Mouse (Mus musculus) hindbrain, embryonic 15.5 days (tissue): ENCODE data around the gene Ttc39b. TPM values are rescaled to one million over a fixed set of nuclear protein-coding genes. Genes with fewer than 3 reads are reported as not detected.

Source experiments
- ATAC-seq: fragments of 200-750 bp; cut with Nextera tagmentation; 2 replicates; pipeline ENCODE4 v1.8.0; 2017; ENCODE audit warnings: low read depth, moderate number of reproducible peaks, moderate TSS enrichment; ENCODE audit not compliant: low FRiP score
- H3K27ac ChIP-seq: fragments of 300-500 bp; sonication (generic); replicated peaks from 2 replicates; pipeline ENCODE4 v1.5.1; 2015; ENCODE audit warnings: mild to moderate bottlenecking, inconsistent platforms
- H3K27me3 ChIP-seq: fragments of 300-500 bp; sonication (generic); 2 replicates; pipeline ENCODE4 v1.6.1; 2015; ENCODE audit warnings: control low read depth, inconsistent platforms
- H3K36me3 ChIP-seq: fragments of 300-500 bp; sonication (generic); 2 replicates; pipeline ENCODE4 v1.6.1; 2015; ENCODE audit warnings: control low read depth, inconsistent platforms
- H3K4me1 ChIP-seq: fragments of 300-500 bp; sonication (generic); replicated peaks from 2 replicates; pipeline ENCODE4 v1.6.1; 2015; ENCODE audit warnings: control low read depth, inconsistent platforms
- H3K4me2 ChIP-seq: fragments of 300-500 bp; sonication (generic); 2 replicates; pipeline ENCODE4 v1.6.1; 2015; ENCODE audit warnings: moderate library complexity, mild to moderate bottlenecking, inconsistent platforms
- H3K4me3 ChIP-seq: fragments of 300-500 bp; sonication (generic); 2 replicates; pipeline ENCODE4 v1.5.1; 2015; ENCODE audit warnings: mild to moderate bottlenecking, inconsistent platforms
- H3K9ac ChIP-seq: fragments of 300-500 bp; sonication (generic); 2 replicates; pipeline ENCODE4 v1.6.1; 2015; ENCODE audit warnings: inconsistent platforms
- H3K9me3 ChIP-seq: fragments of 300-500 bp; sonication (generic); 2 replicates; pipeline ENCODE4 v1.6.1; 2016; ENCODE audit warnings: control low read depth, inconsistent platforms
- WGBS: fragments of 180-500 bp; shearing (Covaris S2); methylation state at CpG from one replicate; pipeline ENCODE4 v1.1.7; 2015; 5-methylcytosine and 5-hydroxymethylcytosine counted together
- polyA plus RNA-seq: library from polyadenylated mRNA; unstranded; fragments of >200 nt; fragmentation: Nextera tagmentation; extraction: Ambion mirVana; gene quantifications from 2 replicates; pipeline ENCODE4 v1.2.1, GENCODE M21; 2015

Gene Ttc39b
- polyA plus RNA-seq, 1 experiment from 2014 or later: 6.8 TPM

DNA sequence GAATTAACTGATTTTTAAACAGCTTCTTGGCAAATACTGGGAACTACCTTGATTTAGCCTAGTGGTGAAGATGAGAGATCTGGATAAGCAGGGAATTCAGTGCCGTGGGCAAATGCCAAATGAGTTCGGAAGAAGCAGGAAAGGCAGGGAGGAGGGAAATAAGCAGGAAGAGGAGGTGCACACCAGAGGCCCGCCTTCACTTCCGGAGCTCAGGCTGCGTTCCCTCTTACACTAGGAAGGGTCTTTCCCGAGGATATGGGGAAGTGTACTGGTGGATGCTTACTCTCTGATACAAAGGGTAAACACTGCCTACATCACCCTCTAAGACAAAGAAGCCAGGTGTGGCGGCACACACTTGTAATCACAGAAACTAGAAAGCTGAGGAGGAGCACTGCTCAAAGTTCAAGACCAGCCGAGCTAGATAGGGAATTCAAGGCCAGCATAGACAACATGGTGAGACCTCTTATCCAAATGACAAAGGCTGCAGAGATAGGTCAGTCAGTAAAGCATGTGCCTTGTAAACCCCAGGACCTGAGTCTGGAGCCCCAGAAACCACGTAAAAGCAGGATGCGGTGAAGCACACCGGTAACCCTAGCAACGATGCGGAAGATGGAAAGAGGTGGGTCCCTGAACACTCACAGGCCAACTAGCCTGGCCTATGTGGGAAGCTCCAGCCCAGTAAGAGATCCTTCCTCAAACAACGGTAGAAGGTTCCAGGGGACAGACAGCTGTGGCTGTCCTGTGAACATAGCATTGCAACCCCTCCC lies 57.9 kb downstream of the Ttc39b start:
- WGBS: 75% methylated on average over 14 of the region's 14 CpGs
- H3K9me3 ChIP-seq: no peaks in the 10 kb centered on the region
- H3K4me1 ChIP-seq: no peaks in the 10 kb centered on the region
- H3K27me3 ChIP-seq: no peaks in the 10 kb centered on the region
- H3K9ac ChIP-seq: no peak overlapping the region
- no peaks in the 10 kb centered on the region for H3K36me3 ChIP-seq
- no peak overlapping the region for H3K4me2 ChIP-seq
- 0 out of 2 replicates have a peak overlapping the region, but pooled peaks have one; percentile 25 for H3K27ac ChIP-seq
- H3K4me3 ChIP-seq: no peak overlapping the region
- ATAC-seq: 0 out of 2 replicates have a peak, but pooled peaks have one; percentile 45

- no peak for ATAC-seq
- no peak overlapping the region for H3K27ac ChIP-seq
- H3K4me3 ChIP-seq: no peak overlapping the region
- H3K4me1 ChIP-seq: no peaks in the 10 kb centered on the region
- no peaks in the 10 kb centered on the region for H3K9me3 ChIP-seq
- no peaks in the 10 kb centered on the region for H3K36me3 ChIP-seq
- H3K9ac ChIP-seq: no peak overlapping the region
- WGBS: 86% methylated on average over 2 of the region's 2 CpGs
- no peaks in the 10 kb centered on the region for H3K27me3 ChIP-seq
- H3K4me2 ChIP-seq: no peak overlapping the region
Measured at GRCm38 (mm10) chr4:83264832-83265231, 59.2 kb downstream of the Ttc39b start.

- H3K9ac ChIP-seq: no peak overlapping the region
- H3K4me3 ChIP-seq: no peak overlapping the region
- no peaks in the 10 kb centered on the region for H3K9me3 ChIP-seq
- H3K4me2 ChIP-seq: no peak overlapping the region
- WGBS: 13% methylated on average over 2 of the region's 2 CpGs
- ATAC-seq: no peak
- no peak overlapping the region for H3K27ac ChIP-seq
- no peaks in the 10 kb centered on the region for H3K36me3 ChIP-seq
- H3K27me3 ChIP-seq: no peaks in the 10 kb centered on the region
- no peaks in the 10 kb centered on the region for H3K4me1 ChIP-seq
Measured at GRCm38 (mm10) chr4:83261998-83262397, 62.1 kb downstream of the Ttc39b start.

GRCm38 (mm10) chr4:83259690-83260089 lies 64.4 kb downstream of the Ttc39b start:
- Histone ChIP-seq H3K4me3 (no peak overlapping the region), H3K9me3 (no peaks in the 10 kb centered on the region), H3K27ac (no peak overlapping the region), H3K27me3 (no peaks in the 10 kb centered on the region), H3K4me1 (no peaks in the 10 kb centered on the region), H3K4me2 (no peak overlapping the region), H3K9ac (no peak overlapping the region), H3K36me3 (0 out of 2 replicates have a peak, but pooled peaks cover 5% of the 10 kb centered on the region)
- no peak for ATAC-seq
- 83% methylated on average over 4 of the region's 4 CpGs for WGBS

- no peak overlapping the region for H3K4me2 ChIP-seq
- no peak overlapping the region for H3K27ac ChIP-seq
- WGBS: 87% methylated on average over 3 of the region's 3 CpGs
- 0 out of 2 replicates have a peak, but pooled peaks cover 5% of the 10 kb centered on the region for H3K36me3 ChIP-seq
- no peaks in the 10 kb centered on the region for H3K4me1 ChIP-seq
- ATAC-seq: no peak
- H3K27me3 ChIP-seq: no peaks in the 10 kb centered on the region
- no peak overlapping the region for H3K9ac ChIP-seq
- no peak overlapping the region for H3K4me3 ChIP-seq
- no peaks in the 10 kb centered on the region for H3K9me3 ChIP-seq
Measured at GRCm38 (mm10) chr4:83258273-83258672, 65.8 kb downstream of the Ttc39b start.

DNA sequence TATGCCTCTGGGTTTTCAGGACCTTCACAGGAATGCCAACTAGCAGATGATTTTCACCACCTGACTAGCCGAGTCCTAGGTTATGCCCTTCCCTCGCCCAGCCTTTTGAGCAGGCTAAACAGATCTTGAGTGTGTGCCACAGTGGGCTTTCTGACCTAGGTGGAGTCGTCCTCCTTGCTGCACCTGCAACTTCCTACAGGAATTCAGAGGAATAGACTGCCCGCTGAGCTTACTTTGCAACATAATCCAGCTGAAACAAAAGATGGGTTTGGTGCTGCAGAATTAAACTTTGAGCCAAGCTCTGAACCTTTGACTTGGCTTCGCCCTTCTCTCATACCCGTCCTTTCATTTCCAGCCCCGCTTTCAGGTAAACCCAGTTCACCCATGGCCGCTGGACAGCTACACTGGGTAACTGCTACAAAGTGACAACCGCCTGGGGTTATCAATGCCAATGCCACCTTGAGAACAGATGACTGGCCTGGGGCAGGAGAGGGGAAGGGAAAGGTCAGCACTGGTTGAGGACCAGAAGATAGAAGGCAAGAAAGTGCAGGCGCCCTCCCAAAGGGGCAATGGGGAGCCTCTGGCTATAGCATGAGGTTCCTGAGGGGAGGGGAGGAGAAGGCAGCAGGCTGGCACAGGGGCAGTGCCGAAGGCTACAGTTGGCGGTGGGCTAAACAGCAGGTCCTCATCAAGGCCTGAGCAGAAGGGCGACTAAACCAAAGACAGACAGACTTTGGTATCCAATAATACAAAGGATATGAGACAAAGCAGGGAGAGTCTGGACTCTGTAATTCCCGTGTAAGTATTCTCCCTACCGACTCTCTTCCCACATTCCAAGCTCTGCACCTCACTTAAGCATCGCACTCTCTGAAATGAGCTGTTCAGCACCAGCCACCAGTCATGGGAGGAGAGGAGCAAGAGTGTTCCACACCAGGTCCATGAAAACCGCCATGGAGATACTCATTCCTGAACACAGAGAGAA lies 66.5 kb downstream of the Ttc39b start:
- Histone ChIP-seq H3K4me2 (no peak overlapping the region), H3K4me1 (no peaks in the 10 kb centered on the region), H3K36me3 (0 out of 2 replicates have a peak, but pooled peaks cover 5% of the 10 kb centered on the region), H3K27ac (no peak overlapping the region), H3K9ac (no peak overlapping the region), H3K9me3 (no peaks in the 10 kb centered on the region), H3K27me3 (no peaks in the 10 kb centered on the region), H3K4me3 (no peak overlapping the region)
- ATAC-seq: no peak
- 51% methylated on average over 17 of the region's 17 CpGs for WGBS

DNA sequence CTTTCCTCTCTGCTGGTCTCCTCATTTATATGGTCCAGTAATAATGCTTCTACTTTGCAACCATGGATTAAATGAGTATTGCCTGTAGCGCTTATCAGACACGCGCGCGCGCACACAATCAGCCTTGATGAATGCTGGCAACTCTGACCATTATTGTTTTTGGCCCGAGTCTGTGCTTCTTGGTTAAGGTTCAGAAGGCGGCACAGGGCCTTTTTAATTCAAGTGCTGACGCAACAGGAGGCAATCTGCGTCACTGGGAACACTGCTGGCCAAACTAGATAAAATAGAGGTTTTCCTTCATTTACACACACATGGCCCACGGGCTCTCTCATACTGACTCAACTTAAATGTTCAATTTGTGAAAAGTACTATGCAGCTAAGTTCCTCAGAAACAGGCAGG lies 67.3 kb downstream of the Ttc39b start:
- WGBS: 63% methylated on average over 11 of the region's 11 CpGs
- Histone ChIP-seq H3K4me1 (no peaks in the 10 kb centered on the region), H3K9me3 (no peaks in the 10 kb centered on the region), H3K27me3 (no peaks in the 10 kb centered on the region), H3K4me3 (no peak overlapping the region), H3K27ac (no peak overlapping the region), H3K9ac (no peak overlapping the region), H3K36me3 (0 out of 2 replicates have a peak, but pooled peaks cover 5% of the 10 kb centered on the region), H3K4me2 (no peak overlapping the region)
- no peak for ATAC-seq

GRCm38 (mm10) chr4:83254941-83255340 lies 69.1 kb downstream of the Ttc39b start:
- no peaks in the 10 kb centered on the region for H3K27me3 ChIP-seq
- 0 out of 2 replicates have a peak, but pooled peaks cover 5% of the 10 kb centered on the region for H3K36me3 ChIP-seq
- no peak overlapping the region for H3K9ac ChIP-seq
- no peaks in the 10 kb centered on the region for H3K4me1 ChIP-seq
- no peak overlapping the region for H3K4me3 ChIP-seq
- no peak overlapping the region for H3K27ac ChIP-seq
- 93% methylated on average over 10 of the region's 10 CpGs for WGBS
- H3K4me2 ChIP-seq: no peak overlapping the region
- H3K9me3 ChIP-seq: no peaks in the 10 kb centered on the region
- ATAC-seq: no peak; the same call in 1 of the 2 replicates

DNA sequence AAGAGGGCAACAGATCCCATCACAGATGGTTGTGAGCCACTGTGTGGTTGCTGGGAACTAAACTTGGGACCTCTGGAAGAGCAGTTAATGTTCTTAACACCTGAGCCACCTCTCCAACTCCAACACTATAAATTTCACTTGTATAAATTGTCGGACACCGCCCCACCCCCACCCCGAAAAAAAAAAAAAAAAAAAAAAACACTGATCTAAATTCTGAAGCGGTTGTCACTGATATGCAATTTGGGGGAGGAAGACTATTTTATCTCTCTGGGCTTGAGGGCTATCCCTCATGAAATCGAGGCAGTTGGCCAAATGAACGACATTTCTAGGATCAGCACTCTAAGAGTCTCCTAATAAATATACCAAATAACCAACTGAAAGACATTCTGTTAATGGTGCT lies 70.4 kb downstream of the Ttc39b start:
- H3K36me3 ChIP-seq: 0 out of 2 replicates have a peak, but pooled peaks cover 5% of the 10 kb centered on the region
- no peaks in the 10 kb centered on the region for H3K9me3 ChIP-seq
- WGBS: 96% methylated on average over 6 of the region's 6 CpGs
- H3K27me3 ChIP-seq: no peaks in the 10 kb centered on the region
- H3K27ac ChIP-seq: no peak overlapping the region
- H3K4me2 ChIP-seq: no peak overlapping the region
- H3K9ac ChIP-seq: no peak overlapping the region
- no peaks in the 10 kb centered on the region for H3K4me1 ChIP-seq
- ATAC-seq: no peak
- no peak overlapping the region for H3K4me3 ChIP-seq

GRCm38 (mm10) chr4:83243706-83244105 lies 80.3 kb downstream of the Ttc39b start:
- WGBS: 87% methylated on average over 10 of the region's 10 CpGs
- H3K4me1 ChIP-seq: no peaks in the 10 kb centered on the region
- no peak for ATAC-seq

DNA sequence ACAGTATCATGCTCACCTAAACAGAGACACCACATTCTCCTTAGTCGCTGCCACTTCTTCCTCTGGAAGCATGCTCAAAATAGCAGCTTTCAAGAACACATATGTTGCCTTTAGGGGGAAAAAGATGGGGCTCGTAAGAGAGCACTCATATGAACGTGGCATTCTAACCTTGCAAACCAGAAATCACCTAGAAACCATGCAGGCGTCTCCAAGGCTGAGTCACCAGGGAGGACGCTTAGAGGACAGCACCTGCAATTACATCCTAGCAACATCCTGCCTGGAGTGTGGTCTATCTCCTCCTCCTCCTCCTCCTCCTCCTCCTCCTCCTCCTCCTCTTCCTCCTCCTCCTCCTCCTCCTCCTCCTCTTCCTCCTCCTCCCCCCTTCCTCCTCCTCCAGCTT lies 82.4 kb downstream of the Ttc39b start:
- no peak overlapping the region for H3K9ac ChIP-seq

More at GRCm38 (mm10) chr4:83243706-83244105, 80.3 kb downstream of the Ttc39b start:
- peaks cover 19% of the 10 kb centered on the region for H3K36me3 ChIP-seq
- no peak overlapping the region for H3K27ac ChIP-seq
- H3K4me3 ChIP-seq: no peak overlapping the region
- H3K9ac ChIP-seq: no peak overlapping the region
- no peak overlapping the region for H3K4me2 ChIP-seq
- no peaks in the 10 kb centered on the region for H3K27me3 ChIP-seq
- no peaks in the 10 kb centered on the region for H3K9me3 ChIP-seq

DNA sequence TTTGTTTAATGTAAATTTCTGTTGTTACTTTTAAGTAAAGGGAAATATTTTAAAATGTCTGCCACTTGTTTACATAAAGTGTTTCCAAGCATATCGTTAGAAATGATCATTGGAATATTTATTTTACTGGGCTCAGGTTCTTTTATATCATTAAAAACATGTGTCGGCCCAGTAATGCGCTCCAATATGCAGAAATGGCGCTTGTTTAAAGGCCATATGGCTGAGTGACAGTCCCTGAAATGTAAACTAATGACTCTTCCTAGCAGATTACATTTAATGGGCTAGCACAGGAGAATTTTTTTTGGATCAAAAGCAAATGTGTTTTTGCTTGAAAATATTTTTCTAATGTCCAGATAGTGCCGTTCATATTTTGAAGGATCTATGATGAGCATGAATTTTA lies 86.4 kb downstream of the Ttc39b start:
- Histone ChIP-seq H3K4me2 (no peak overlapping the region), H3K27me3 (no peaks in the 10 kb centered on the region), H3K9me3 (no peaks in the 10 kb centered on the region), H3K9ac (no peak overlapping the region), H3K4me1 (no peaks in the 10 kb centered on the region; the same call in none of the 2 replicates), H3K36me3 (0 out of 2 replicates have a peak, but pooled peaks cover 3% of the 10 kb centered on the region), H3K4me3 (no peak overlapping the region), H3K27ac (no peak overlapping the region)
- 66% methylated on average over 5 of the region's 5 CpGs for WGBS
- ATAC-seq: no peak

More for the DNA sequence above, 82.4 kb downstream of the Ttc39b start:
- Histone ChIP-seq H3K4me2 (no peak overlapping the region), H3K4me3 (no peak overlapping the region), H3K36me3 (peaks cover 22% of the 10 kb centered on the region), H3K4me1 (no peaks in the 10 kb centered on the region), H3K27me3 (no peaks in the 10 kb centered on the region), H3K27ac (no peak overlapping the region), H3K9me3 (no peaks in the 10 kb centered on the region)
- WGBS: 74% methylated on average over 5 of the region's 5 CpGs
- no peak for ATAC-seq
